In genomic region chr6:17429611-17430010, GRCm38 (mm10) we compare ENCODE assay signal across 19 mouse cellular contexts.
"Had no signal": no experiment of that assay in that cellular context is flagged by ENCODE, and none has a peak within 500 bp of the region (broad histone marks: within the 10 kb centered on the region; RNA-seq: fewer than 3 reads in every experiment).

No protein-coding gene starts in this region.

- H3K9me3 ChIP-seq: liver, embryonic 13.5 days; neural tube, embryonic 12.5 days; neural tube, embryonic 15.5 days had no signal

- H3K27ac ChIP-seq: layer of hippocampus, adult 2 months; liver, embryonic 13.5 days; neural tube, embryonic 12.5 days; neural tube, embryonic 15.5 days; stomach, postnatal 0 days had no signal

- H3K9ac ChIP-seq: liver, embryonic 13.5 days; neural tube, embryonic 12.5 days; neural tube, embryonic 15.5 days had no signal

- H3K4me3 ChIP-seq: layer of hippocampus, adult 2 months; liver, embryonic 13.5 days; neural tube, embryonic 12.5 days; neural tube, embryonic 15.5 days had no signal

- DNase-seq: kidney, adult 18-20 months; kidney, postnatal 10 days; layer of hippocampus, adult 9-11 months; liver, embryonic 13.5 days; lung, adult 2 months; lung, postnatal 14 days; lung, postnatal 4 days; midbrain, embryonic 14.5 days; right cerebral cortex, adult 18-20 months; right cerebral cortex, postnatal 14 days; right cerebral cortex, postnatal 4 days; thymus, adult 2 months; thymus, postnatal 14 days; thymus, postnatal 4 days had no signal

- H3K27me3 ChIP-seq: liver, embryonic 13.5 days; neural tube, embryonic 12.5 days; neural tube, embryonic 15.5 days had no signal

- H3K4me1 ChIP-seq: liver, embryonic 13.5 days; neural tube, embryonic 12.5 days; neural tube, embryonic 15.5 days had no signal

- H3K36me3 ChIP-seq: liver, embryonic 13.5 days; neural tube, embryonic 12.5 days; neural tube, embryonic 15.5 days had no signal

- H3K4me2 ChIP-seq: liver, embryonic 13.5 days; midbrain, embryonic 11.5 days; neural tube, embryonic 12.5 days; neural tube, embryonic 15.5 days had no signal
